Mouse (Mus musculus) midbrain, embryonic 13.5 days (tissue): ENCODE data around the gene Trim14. TPM values are rescaled to one million over a fixed set of nuclear protein-coding genes. Genes with fewer than 3 reads are reported as not detected.
A peak's percentile ranks its signal among the peaks of the same experiment; 100 is the strongest.

Source experiments
- ATAC-seq: fragments of 200-750 bp; cut with Nextera tagmentation; 2 replicates; pipeline ENCODE4 v1.8.0; 2017; ENCODE audit warnings: mild to moderate bottlenecking, moderate TSS enrichment, moderate library complexity
- H3K27ac ChIP-seq: fragments of 300-500 bp; sonication (generic); 2 replicates; pipeline ENCODE4 v1.5.1; 2015; ENCODE audit warnings: inconsistent platforms, mild to moderate bottlenecking, moderate library complexity
- H3K27me3 ChIP-seq: fragments of 300-500 bp; sonication (generic); 2 replicates; pipeline ENCODE4 v1.6.1; 2015; ENCODE audit warnings: mild to moderate bottlenecking, inconsistent platforms
- H3K36me3 ChIP-seq: fragments of 300-500 bp; sonication (generic); 2 replicates; pipeline ENCODE4 v1.6.1; 2015; ENCODE audit warnings: mild to moderate bottlenecking, inconsistent platforms
- H3K4me1 ChIP-seq: fragments of 300-500 bp; sonication (generic); replicated peaks from 2 replicates; pipeline ENCODE4 v1.6.1; 2015; ENCODE audit warnings: inconsistent platforms
- H3K4me2 ChIP-seq: fragments of 300-500 bp; sonication (generic); replicated peaks from 2 replicates; pipeline ENCODE4 v1.6.1; 2015; ENCODE audit warnings: moderate library complexity, mild to moderate bottlenecking, inconsistent platforms
- H3K4me3 ChIP-seq: fragments of 300-500 bp; sonication (generic); replicated peaks from 2 replicates; pipeline ENCODE4 v1.5.1; 2015; ENCODE audit warnings: mild to moderate bottlenecking, inconsistent platforms
- H3K9ac ChIP-seq: fragments of 300-500 bp; sonication (generic); replicated peaks from 2 replicates; pipeline ENCODE4 v1.6.1; 2015; ENCODE audit warnings: mild to moderate bottlenecking, inconsistent platforms
- H3K9me3 ChIP-seq: fragments of 300-500 bp; sonication (generic); 2 replicates; pipeline ENCODE4 v1.6.1; 2016; ENCODE audit warnings: mild to moderate bottlenecking, inconsistent platforms
- WGBS: fragments of 180-500 bp; shearing (Covaris S2); methylation state at CpG from one replicate; pipeline ENCODE4 v1.1.7; 2015; 5-methylcytosine and 5-hydroxymethylcytosine counted together
- polyA plus RNA-seq: library from polyadenylated mRNA; unstranded; fragments of >200 nt; fragmentation: Nextera tagmentation; extraction: Ambion mirVana; gene quantifications from 2 replicates; pipeline ENCODE4 v1.2.1, GENCODE M21; 2015

Gene Trim14
- polyA plus RNA-seq, 1 experiment from 2014 or later = 0.57 TPM

DNA sequence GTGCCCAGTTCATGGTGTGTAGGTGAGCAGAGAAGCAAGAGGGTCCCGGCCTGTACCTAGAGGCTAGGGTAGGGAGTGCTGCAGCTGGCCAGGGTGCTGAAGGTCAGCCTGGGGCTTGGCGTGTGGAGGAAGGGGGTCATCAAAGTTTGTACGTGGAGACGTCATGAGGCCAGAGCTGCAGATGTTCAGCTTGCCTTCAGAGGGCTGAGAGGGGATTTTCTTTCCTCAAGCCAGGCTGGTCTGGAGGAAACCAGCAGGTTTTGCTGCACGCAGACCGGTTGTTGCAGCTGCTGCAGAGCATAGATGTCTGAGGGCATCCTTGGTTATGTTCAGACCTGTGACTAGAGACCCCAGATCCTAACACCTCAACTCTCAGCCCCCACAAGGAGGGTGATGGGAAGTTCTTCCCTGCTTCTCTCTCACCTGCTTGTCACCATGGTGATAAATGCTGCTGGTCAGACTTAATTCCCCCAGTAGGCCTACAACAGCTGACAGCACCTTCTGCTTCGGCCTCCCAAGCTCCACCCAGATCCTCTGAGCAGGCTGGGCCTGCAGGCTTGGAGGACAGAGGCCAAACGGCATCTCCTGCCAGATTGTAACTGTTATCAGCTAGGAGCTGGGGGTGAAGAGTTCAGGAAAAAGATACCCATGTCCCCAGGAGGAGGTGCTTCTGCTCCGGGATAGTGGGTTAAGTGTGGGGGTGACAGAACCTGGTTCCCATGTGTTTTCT, 38.2 kb upstream of the Trim14 start:
- Histone ChIP-seq H3K9me3 (peaks cover 5% of the 10 kb centered on the region; the same call in 1 of the 2 replicates), H3K36me3 (no peaks in the 10 kb centered on the region; the same call in 1 of the 2 replicates), H3K4me1 (peaks cover 9% of the 10 kb centered on the region), H3K4me2 (no peak overlapping the region), H3K27me3 (no peaks in the 10 kb centered on the region), H3K9ac (no peak overlapping the region), H3K4me3 (no peak overlapping the region), H3K27ac (no peak overlapping the region)
- no peak for ATAC-seq
- WGBS = 63% methylated on average over 9 of the region's 9 CpGs

DNA sequence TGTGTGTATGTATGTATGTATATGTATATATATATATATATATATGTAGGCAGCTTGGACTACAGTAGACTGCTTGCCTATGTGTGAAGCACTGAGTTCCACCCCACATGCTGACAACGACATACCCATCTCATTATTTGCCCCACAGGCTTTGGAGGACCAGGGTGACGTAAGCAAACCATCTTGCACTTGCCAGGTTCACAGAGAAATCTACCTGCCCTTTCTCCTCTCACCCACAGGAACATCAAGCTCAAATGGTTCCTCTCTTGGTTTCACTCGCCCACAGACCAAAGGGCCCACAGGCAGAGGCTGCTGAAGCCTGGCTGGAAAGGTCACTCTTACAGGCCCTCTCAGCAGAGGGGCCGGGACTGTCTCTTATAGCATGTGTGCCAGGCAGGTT, 36.7 kb upstream of the Trim14 start:
- H3K27me3 ChIP-seq = no peaks in the 10 kb centered on the region
- no peak for ATAC-seq
- H3K36me3 ChIP-seq = no peaks in the 10 kb centered on the region; the same call in 1 of the 2 replicates
- WGBS = 92% methylated on average over 4 of the region's 4 CpGs
- H3K4me1 ChIP-seq = peaks cover 9% of the 10 kb centered on the region
- H3K9ac ChIP-seq = no peak overlapping the region
- no peaks in the 10 kb centered on the region for H3K9me3 ChIP-seq
- H3K4me2 ChIP-seq = no peak overlapping the region
- no peak overlapping the region for H3K27ac ChIP-seq
- H3K4me3 ChIP-seq = no peak overlapping the region

DNA sequence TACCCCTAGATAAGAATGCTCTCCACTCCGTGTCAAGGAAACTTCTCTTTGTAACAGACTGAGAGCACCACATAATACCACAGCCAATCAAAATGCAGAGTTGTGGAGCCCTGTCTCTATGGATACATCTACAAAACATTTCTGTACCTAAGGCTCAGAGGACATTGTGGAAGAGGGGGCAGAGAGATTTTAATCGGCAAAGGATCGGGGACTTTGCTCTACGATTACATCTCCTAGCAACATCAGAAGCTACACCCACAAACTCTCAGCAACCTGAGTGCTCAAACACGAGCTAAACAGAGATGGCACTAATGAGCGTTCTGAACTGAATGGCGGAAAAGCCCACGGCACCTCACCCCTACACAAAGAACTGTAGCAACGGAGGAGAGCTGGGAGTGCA, 35.8 kb upstream of the Trim14 start:
- H3K27me3 ChIP-seq = no peaks in the 10 kb centered on the region
- H3K4me3 ChIP-seq = no peak overlapping the region
- no peak overlapping the region for H3K4me2 ChIP-seq
- no peak overlapping the region for H3K9ac ChIP-seq
- no peak overlapping the region for H3K27ac ChIP-seq
- no peak for ATAC-seq
- H3K4me1 ChIP-seq = peaks cover 9% of the 10 kb centered on the region
- WGBS = 90% methylated on average over 9 of the region's 9 CpGs
- no peaks in the 10 kb centered on the region; the same call in 1 of the 2 replicates for H3K36me3 ChIP-seq
- no peaks in the 10 kb centered on the region for H3K9me3 ChIP-seq

DNA sequence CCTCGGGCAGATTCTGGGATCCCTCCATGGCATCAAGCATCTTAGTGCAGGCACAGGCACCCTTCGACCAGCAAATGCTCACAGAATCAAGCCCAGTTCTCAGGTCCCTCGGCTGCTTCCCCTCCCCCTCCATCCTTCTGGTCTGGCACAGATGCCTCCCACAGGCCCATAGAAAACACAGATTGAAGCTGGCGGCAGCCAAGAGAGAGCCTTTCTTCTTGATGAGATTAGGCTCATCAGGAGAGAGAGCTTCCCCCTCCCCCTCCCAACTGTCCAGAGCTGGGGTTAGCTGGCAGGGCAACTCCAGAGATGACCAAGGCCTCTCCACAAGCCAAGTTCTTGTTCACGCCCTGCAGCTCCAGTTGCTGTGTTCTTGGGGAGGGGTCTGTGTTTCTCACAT, 33.7 kb upstream of the Trim14 start:
- Histone ChIP-seq H3K4me3 (no peak overlapping the region), H3K4me2 (no peak overlapping the region), H3K27me3 (no peaks in the 10 kb centered on the region), H3K27ac (no peak overlapping the region), H3K36me3 (no peaks in the 10 kb centered on the region; the same call in 1 of the 2 replicates), H3K9me3 (no peaks in the 10 kb centered on the region), H3K4me1 (peaks cover 9% of the 10 kb centered on the region), H3K9ac (no peak overlapping the region)
- peak; percentile 60; the same call in 1 of the 2 replicates for ATAC-seq
- WGBS = 16% methylated on average over 5 of the region's 5 CpGs

DNA sequence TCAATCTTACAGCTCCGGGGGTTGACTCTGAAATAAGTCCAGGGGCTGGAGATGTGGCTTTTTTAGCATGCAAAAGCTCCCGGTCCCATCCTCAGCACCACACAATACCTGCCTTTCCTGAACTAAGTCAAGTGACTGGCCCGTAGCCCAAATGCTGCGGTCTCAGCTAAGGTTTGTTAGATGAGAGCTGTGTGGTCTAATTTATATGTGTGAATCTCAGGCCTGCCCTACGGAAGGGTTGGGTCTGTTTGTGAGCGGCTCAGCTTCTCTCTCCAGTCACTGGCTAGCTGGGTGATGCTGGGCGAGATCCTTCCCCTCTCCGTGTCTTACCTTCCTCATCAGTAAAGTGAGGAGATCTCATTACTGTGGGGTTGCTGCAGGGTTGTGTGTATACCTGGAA, 32.2 kb upstream of the Trim14 start:
- H3K4me2 ChIP-seq = no peak overlapping the region
- H3K9ac ChIP-seq = no peak overlapping the region
- ATAC-seq = no peak
- WGBS = 90% methylated on average over 8 of the region's 8 CpGs
- H3K4me1 ChIP-seq = peaks cover 9% of the 10 kb centered on the region
- no peaks in the 10 kb centered on the region for H3K9me3 ChIP-seq
- no peak overlapping the region for H3K4me3 ChIP-seq
- no peaks in the 10 kb centered on the region for H3K27me3 ChIP-seq
- no peaks in the 10 kb centered on the region for H3K36me3 ChIP-seq
- no peak overlapping the region for H3K27ac ChIP-seq

DNA sequence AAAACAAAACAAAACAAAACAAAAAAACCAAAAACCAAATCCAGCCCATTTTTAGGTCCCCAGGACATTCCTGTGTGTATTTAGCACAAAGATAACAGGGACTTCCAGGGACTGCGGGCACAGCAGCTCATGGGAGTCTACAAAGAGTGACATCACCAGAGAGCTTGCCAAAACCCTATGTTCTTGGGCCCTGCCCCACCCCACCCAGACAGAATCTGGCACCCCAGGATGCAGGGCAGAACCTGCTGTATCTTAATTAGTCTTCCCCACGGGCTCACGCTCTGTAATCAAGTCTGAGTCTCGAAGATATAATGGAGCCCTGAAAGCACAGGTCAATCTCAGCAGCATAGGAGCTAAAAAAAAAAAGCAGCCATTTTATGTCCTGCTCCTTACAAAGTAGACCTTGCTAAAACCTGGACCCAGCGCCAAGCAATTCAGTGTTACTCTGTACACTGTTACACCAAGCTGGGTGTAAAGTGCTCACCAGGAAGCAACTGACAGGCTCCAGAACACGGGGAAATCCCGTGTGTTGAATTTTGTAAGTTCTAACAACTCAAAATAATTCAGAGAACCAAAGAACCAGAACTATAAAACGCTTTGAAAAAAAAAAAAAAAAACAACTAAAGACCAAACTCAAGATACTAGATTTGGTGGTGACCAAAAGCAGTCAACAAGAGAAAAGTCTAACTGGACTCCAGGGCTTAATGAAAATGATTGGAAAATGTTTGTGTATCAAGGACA, 31.2 kb upstream of the Trim14 start:
- Histone ChIP-seq H3K27me3 (no peaks in the 10 kb centered on the region), H3K4me3 (no peak overlapping the region), H3K36me3 (no peaks in the 10 kb centered on the region), H3K4me2 (no peak overlapping the region), H3K27ac (no peak overlapping the region), H3K4me1 (peaks cover 9% of the 10 kb centered on the region), H3K9me3 (no peaks in the 10 kb centered on the region), H3K9ac (no peak overlapping the region)
- WGBS = 72% methylated on average over 8 of the region's 8 CpGs
- no peak for ATAC-seq

DNA sequence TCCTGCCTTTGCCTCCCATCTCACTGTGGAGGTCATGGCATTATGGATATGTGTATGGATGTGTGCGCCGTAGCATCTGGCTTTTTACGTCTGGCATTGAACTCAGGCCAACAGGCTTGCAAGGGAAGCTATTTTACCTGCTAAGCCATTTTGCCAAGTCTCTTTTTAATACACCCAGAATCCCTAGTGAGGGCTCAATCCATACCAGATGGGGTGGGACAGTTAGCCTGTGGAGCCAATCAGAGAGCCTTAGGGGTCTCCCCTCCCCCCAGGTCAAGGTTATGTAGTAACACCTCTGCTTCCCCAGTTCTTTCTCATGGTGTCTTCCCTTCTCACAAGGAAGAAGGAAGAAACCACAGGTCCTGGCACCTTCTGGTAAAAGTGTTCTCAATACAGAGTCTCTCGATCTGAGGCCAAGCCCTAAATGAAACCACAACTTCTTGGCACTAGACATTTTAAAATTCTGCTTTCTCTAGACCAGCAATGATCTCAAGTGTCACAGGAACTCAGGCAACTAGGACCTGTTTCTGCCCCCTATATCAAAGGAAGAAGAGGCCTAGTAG, 29.5 kb upstream of the Trim14 start:
- Histone ChIP-seq H3K4me1 (peaks cover 9% of the 10 kb centered on the region), H3K4me3 (no peak overlapping the region), H3K9ac (no peak overlapping the region), H3K9me3 (no peaks in the 10 kb centered on the region), H3K27me3 (no peaks in the 10 kb centered on the region), H3K36me3 (no peaks in the 10 kb centered on the region), H3K27ac (no peak overlapping the region), H3K4me2 (no peak overlapping the region)
- ATAC-seq = no peak
- 96% methylated on average over 4 of the region's 4 CpGs for WGBS

DNA sequence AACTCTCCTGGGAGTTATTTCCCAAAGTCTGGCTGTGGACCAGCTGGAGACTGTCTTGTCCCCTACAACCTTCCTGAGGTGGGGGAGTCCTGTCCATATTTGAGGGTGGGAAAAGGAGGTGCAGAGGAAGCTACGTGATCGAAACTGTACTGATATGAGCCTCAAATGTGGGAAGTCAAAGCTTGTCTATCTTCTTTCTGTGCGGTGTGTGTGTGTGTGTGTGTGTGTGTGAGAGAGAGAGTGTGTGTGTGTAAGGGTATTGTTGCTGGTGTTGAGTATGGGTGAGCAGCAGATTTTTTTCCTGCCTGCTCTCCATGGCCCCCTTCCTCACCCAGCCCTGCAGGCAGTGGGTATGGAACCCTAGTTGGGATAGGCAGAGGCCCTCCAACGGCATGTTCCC, 28.3 kb upstream of the Trim14 start:
- WGBS = 95% methylated on average over 4 of the region's 4 CpGs

DNA sequence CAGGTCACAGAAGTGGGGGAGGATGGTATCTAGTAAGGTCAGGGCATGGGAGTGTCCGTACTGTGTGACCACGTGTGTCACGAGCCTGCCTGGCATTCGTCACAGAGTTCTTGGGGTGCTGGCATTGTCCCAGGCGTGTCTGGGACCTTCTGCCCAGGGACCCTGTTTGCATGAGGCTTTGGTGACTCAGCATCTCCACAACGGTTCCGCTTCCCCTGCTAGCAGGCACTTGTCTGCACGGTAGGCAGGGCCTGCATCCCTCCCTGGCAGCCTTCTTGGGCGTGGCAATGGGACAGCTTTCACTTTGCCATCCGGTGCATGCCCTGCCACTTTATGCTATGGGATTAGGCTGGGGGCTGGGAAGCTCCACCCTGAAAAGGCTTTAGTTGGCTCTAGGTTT, 27.9 kb upstream of the Trim14 start:
- no peak overlapping the region for H3K27ac ChIP-seq
- no peaks in the 10 kb centered on the region for H3K9me3 ChIP-seq
- H3K4me2 ChIP-seq = no peak overlapping the region
- H3K36me3 ChIP-seq = no peaks in the 10 kb centered on the region
- H3K27me3 ChIP-seq = no peaks in the 10 kb centered on the region
- no peak for ATAC-seq
- H3K4me3 ChIP-seq = no peak overlapping the region
- 70% methylated on average over 10 of the region's 10 CpGs for WGBS
- no peaks in the 10 kb centered on the region for H3K4me1 ChIP-seq
- no peak overlapping the region for H3K9ac ChIP-seq

More for the DNA sequence above, 28.3 kb upstream of the Trim14 start:
- H3K27ac ChIP-seq = no peak overlapping the region
- H3K4me3 ChIP-seq = no peak overlapping the region
- ATAC-seq = no peak
- no peaks in the 10 kb centered on the region for H3K36me3 ChIP-seq
- no peak overlapping the region for H3K4me2 ChIP-seq
- no peak overlapping the region for H3K9ac ChIP-seq
- H3K9me3 ChIP-seq = no peaks in the 10 kb centered on the region
- H3K4me1 ChIP-seq = no peaks in the 10 kb centered on the region
- H3K27me3 ChIP-seq = no peaks in the 10 kb centered on the region

DNA sequence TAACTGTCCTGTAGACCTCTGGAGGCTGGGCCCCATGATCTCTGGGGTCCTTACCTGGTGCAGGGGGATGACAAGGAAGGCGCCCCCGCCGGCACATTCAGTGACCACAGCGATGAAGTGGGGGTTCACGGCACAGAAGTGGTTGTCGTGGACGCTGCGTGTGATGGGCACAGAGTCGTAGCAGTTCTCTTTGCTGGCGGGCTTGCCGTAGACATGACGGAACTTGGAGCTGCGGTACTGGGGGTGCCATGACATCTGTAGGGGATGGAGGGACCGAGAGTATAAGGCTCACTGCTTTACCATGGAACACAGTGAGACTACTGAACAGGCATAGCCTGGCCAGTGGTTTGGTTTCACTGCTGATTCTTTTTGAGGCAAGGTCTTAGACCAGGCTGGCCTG, 26.9 kb upstream of the Trim14 start:
- H3K36me3 ChIP-seq = no peaks in the 10 kb centered on the region
- no peaks in the 10 kb centered on the region for H3K4me1 ChIP-seq
- no peaks in the 10 kb centered on the region for H3K9me3 ChIP-seq
- WGBS = 96% methylated on average over 14 of the region's 14 CpGs
- H3K27me3 ChIP-seq = no peaks in the 10 kb centered on the region
- no peak overlapping the region for H3K4me2 ChIP-seq
- no peak overlapping the region for H3K27ac ChIP-seq
- no peak overlapping the region for H3K4me3 ChIP-seq
- H3K9ac ChIP-seq = no peak overlapping the region
- no peak for ATAC-seq

DNA sequence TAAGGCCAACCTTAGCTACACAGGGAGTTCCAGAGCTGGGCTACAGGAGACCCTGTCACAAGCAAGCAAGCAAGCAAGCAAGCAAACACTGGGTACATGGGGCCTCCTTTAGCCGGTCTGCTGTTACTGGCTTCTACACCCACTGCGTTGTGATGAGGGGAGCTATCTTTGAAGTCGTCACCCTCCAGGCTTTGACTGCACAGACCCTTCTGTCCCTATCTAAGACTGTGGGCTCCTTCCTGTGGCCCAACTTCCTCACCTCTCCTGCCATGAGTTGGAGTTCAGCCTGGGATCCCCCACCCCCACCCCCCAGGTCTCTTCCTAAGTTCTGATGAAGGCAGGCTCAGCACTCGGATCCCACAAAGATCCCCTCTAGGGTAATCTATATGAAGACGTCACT, 26.1 kb upstream of the Trim14 start:
- ATAC-seq = no peak
- no peaks in the 10 kb centered on the region for H3K4me1 ChIP-seq
- no peak overlapping the region for H3K9ac ChIP-seq
- no peak overlapping the region for H3K27ac ChIP-seq
- H3K36me3 ChIP-seq = no peaks in the 10 kb centered on the region
- H3K27me3 ChIP-seq = no peaks in the 10 kb centered on the region
- H3K4me2 ChIP-seq = no peak overlapping the region
- H3K9me3 ChIP-seq = no peaks in the 10 kb centered on the region
- WGBS = 79% methylated on average over 5 of the region's 5 CpGs
- no peak overlapping the region for H3K4me3 ChIP-seq

DNA sequence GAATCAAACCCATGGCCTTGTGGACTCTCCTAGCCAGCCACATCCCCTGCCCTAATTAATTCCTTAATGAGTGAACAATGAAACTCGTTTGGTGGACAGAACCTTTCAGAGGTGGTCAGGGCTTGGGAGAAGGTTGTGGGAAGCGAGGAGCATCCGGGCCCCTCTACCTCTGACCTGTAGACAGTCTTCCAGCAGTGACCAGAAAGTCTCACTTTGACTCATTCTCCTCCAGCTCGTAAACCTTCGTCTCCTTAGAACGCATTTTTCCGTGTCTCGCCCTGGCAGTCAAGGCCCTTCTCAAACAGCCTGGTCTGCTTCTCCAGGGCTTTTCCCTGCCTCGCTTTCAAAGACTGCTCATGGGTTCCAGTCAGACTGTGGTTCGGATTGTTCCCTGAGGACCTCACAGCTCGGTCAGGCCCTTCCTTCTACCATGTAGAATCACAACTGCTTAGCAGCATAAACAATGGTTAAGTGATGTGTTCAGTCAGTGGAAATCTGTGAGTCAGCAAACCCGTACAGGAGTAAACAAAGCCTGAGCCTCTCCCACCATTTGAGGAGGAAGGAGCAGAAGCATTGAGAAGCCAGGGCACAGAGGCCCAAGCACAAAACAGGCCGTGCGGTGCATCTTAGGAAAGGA, 24.2 kb upstream of the Trim14 start:
- H3K36me3 ChIP-seq = no peaks in the 10 kb centered on the region
- no peak overlapping the region for H3K9ac ChIP-seq
- no peak overlapping the region for H3K27ac ChIP-seq
- no peak for ATAC-seq
- no peaks in the 10 kb centered on the region for H3K9me3 ChIP-seq
- no peak overlapping the region for H3K4me3 ChIP-seq
- no peaks in the 10 kb centered on the region for H3K27me3 ChIP-seq
- no peaks in the 10 kb centered on the region for H3K4me1 ChIP-seq
- 85% methylated on average over 14 of the region's 14 CpGs for WGBS
- H3K4me2 ChIP-seq = no peak overlapping the region
